Mouse (Mus musculus) granulocyte monocyte progenitor cell, adult 5-6 weeks (primary cell): Measurements from ENCODE around the gene Psmd7. TPM values are rescaled to one million over a fixed set of nuclear protein-coding genes. Genes with fewer than 3 reads are reported as not detected.

Experiments used
- ATAC-seq: replicated peaks from 2 replicates; pipeline ENCODE4 v1.8.0; 2016; ENCODE audit warnings: mild to moderate bottlenecking, moderate TSS enrichment, inconsistent platforms; ENCODE audit not compliant: poor library complexity, severe bottlenecking
- total RNA-seq, 2 experiments: library from RNA; stranded (forward) in 1 of 2; stranded (reverse) in 1 of 2; fragments of 200-712, 200-1000 nt in 1 of 2; fragments of >200 nt in 1 of 2; fragmentation: Nextera tagmentation in 1 of 2; gene quantifications; 2 replicates each; pipeline ENCODE4 v1.2.3; 2014 to 2017

The Psmd7 gene
- total RNA-seq, 2 experiments from 2014 or later, result 117 to 188 TPM

DNA sequence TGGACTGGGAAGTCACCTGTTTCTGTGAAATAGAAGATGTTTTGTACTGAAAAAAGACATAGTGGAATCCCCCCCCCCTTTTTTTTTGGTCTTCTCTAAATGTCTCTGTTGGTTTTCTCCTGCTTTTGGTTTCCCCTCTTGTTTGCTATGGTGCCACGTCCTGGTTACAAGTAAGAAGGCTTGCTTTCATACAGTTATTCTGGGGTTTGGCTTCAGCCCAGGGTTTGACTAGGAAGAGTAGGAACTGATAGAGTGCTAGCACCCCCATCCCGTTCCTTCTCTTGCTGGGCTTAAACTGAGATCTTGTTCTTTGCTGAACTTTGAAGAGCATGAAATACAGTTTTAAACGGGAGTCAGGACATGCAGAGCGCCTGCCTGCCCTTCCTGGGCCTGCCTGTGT is 46.9 kb downstream of the Psmd7 start:
- ATAC-seq, result no peak

DNA sequence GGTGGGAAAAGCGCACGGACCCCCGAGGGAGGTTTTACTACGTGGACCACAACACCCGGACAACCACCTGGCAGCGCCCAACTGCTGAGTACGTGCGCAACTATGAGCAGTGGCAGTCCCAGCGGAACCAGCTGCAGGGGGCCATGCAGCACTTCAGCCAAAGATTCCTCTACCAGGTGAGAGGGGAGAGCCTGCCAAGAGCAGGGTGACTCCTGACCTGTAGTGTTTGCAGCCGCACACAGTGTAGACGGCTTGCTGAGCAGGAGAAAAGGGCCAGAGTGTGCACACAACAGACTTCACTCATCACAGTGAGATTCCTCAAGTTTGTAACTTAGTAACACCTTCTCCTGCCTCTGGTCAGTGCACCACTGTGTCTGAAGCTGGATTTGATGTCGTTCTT is 47.6 kb downstream of the Psmd7 start:
- no peak for ATAC-seq

DNA sequence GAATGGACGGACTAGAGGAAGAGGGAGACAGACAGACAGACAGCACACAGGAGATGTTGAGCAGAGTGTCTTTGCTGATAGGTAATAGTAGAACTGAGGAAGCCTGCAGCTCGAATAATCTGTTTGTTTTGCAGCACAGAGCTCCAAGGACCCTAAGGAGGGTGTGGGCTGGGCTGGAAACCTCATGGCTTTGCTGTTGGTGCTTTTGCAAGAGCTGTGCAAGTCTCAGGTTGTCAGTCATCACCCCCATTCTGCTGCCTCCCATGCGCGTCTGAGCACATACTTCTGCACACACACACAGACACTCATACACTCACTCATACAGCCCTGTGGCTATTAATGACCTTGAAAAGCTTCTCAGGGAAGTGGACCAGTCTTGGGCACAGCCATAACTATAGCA is 50.8 kb downstream of the Psmd7 start:
- no peak for ATAC-seq

Other genes with a start within 250 kb of the Psmd7 start
- gene Nqo1, start 185.3 kb downstream of the Psmd7 start, total RNA-seq (2014; fragmentation: Nextera tagmentation), result 4.3 TPM in 1 of 2 replicates, not detected in the other
- gene Nqo1, start 185.3 kb downstream of the Psmd7 start, total RNA-seq (2017), result 0.52 and 1.2 TPM in 2 replicates
- gene Nob1, start 163.4 kb downstream of the Psmd7 start, total RNA-seq (2014; fragmentation: Nextera tagmentation), result 51.1 and 73.0 TPM in 2 replicates
- 47.2 and 49.8 TPM in 2 replicates for gene Nob1, start 163.4 kb downstream of the Psmd7 start, total RNA-seq (2017)
- gene Wwp2, start 152.1 kb downstream of the Psmd7 start, total RNA-seq (2014; fragmentation: Nextera tagmentation), result 48.3 and 55.4 TPM in 2 replicates
- 51.4 and 73.0 TPM in 2 replicates for gene Wwp2, start 152.1 kb downstream of the Psmd7 start, total RNA-seq (2017)